Mouse (Mus musculus) cerebral cortex, adult 2 months (tissue): ENCODE results near the gene Zfp493.

Experiments used
- WGBS: fragments of 180-500 bp; shearing (Covaris S2); methylation state at CpG from one replicate; pipeline ENCODE4 v1.1.7; 2018; 5-methylcytosine and 5-hydroxymethylcytosine counted together

Gene Zfp493

DNA sequence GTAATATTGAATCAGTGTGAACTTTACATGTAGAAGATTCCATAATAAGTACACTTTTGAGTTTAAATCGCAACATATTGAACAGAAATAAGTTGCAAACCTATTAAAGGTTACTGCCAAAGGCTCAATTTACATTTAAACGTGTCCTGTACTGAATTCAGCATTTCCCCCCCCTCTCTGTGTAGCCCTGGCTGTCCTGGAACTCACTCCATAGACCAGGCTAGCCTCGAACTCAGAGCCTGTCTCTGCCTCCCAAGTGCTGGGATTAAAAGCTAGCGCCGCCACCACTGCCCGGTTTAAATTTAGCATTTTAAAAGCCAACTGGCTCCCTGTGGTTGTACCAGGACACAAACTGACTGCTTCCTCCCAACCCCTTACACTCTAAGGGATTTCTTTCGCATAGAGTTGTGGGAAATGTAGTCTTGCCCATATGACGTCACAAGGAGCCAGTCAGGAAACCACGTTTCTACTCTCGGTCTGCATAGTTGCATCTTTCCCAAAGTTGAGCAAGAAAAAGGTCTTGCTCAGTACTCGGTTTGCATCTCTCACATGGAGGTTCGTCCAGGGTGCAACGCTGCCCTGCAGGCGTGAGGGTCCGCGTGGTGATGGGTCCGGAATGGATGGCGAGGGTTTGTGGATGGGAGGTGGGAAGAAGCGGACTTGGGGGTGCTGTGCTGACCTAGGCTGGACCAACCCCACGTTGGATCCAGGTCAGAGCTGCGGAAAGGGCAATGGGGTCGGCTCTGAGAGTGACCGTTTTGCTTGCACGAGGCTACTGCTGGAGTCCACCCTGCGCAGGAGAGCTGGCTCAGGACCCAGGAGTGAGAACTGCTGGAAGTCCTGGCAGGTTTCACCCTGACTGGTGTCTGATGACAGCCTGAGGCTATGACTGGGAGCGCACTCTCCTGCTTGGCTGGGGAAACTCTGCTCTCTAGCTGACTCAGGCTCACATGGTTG, at the start of gene Zfp493:
Gene Zfp493, plus strand, starts transcription at position 429 of the 957 bp plus-strand sequence.
- 5% methylated on average over 26 of the region's 26 CpGs for WGBS

DNA sequence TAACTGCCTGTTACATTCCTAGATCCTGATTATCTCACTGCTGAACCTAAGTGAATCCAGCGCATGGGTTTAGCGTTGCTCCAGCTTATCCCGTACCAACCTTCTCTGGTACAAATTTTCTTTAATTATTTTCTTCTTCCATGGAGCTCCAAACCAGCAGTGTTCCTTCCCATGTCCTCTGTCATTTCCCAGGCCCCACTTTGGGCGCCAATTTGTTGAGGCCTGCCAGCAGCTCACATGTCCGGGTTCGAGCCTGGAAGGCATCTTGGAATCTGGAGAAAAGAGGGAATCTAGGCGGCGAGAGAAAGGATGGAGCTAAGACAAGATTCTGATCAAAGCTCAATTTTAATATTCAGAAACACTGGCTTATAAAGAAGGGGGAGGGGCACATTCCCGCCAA, 45.1 kb upstream of the Zfp493 start:
- WGBS, result 94% methylated on average over 9 of the region's 9 CpGs

DNA sequence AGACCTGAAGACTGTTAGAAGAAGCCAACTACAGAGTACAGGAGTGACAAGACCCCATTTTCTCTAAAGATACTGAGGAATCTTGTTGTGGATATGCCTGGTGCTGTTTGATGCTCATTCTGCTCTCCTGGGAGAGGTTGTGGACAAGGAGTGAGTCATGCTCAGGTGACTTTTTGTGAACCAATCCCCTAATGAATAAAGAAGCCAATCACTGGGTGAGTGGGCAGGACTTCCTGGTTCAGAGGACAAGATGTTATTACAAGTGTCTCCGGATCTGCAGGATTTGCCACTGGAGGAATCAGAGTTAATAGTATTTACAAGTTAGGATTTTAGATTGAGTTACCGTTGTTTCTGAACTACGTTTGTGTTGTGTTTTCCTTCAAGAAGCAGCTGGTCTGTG, 36.6 kb upstream of the Zfp493 start:
- WGBS, result 89% methylated on average over 3 of the region's 3 CpGs

DNA sequence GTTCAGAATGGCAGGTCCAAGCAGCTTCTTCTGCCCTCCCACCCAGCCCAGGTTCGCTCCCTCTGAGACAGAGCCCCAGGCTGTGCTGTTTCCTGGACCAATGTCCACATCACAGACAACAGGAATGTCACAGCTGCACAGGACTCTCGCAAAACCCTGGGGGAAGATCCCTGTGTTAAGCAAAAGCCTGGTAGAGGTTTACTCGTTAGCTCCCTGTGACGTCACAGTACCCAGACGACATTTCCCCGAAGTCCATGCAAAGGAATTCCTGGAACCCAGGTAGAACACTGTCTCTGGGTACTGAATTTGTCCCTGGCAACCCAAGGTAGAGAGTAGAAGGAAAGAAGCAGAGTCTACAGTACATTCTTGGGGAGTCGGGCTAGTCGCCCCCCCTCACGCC, 35.6 kb upstream of the Zfp493 start:
- 85% methylated on average over 9 of the region's 9 CpGs for WGBS

DNA sequence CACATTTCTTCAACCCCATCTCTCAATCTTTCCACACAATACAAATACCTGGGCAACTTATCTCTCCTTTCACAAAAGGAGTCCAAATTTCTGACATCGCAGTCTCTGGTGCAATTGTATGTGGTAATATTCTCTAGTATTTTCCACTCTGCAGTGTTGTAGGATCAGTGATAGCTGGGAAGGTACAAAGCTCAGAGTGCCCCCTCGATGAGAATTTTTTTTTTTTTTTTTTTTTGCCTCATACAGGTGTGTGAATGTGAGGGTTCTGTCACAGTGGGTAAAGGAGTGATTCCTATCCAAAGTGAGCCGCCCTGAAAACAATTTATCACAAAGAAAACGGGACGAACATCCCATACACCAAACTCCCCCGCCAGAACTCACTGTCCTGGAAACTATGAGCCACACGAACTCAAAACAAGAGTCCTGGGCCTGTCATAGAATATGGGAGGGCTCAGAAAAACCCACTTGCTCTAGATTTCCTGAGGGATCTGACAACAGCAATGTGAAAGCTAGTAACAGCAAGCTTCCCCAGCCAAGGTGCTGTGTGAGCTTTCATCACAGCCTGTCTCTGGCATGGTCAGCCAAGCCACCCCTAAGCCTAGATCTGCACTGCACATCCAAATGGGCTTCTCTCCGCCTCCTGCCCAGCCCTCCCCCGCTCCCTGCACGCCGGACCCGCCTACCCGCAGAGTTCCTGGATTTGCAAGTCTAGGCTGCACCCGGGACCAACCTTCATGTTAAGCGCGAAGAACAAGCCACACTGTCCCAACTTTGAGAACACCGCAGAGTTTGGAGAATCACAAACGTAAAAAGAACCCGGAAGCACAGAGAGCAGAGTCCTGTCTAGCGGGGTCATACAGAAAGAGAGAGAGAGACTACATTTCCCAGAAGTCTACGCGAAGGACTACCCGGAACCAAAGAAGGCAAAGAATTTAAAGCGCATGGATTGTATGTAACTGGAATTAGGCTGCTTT, 24.9 kb upstream of the Zfp493 start, which contains the start of gene Zfp85:
Gene Zfp85, minus strand, starts transcription at position 896 of the 974 bp plus-strand sequence.
- WGBS, result 6% methylated on average over 24 of the region's 24 CpGs

DNA sequence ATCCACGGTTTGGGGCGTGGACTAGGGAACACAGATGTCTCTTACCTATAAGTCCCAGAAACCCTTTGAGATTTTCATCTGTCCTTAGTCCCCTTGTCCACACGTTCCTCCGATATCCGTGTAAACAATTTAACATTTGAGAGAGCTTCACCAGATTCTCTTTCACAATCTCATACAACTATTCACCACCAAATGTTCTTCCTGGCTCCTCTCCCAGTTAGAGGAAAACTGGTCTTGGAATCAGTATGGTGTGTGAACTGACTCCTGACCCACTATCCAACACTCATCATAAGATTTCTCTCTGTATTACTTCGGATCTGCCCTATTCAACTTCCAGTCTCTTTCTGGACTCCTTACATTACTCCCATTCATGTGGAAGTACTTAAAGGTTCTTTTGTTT, 23.7 kb upstream of the Zfp493 start:
- 61% methylated on average over 6 of the region's 6 CpGs for WGBS

DNA sequence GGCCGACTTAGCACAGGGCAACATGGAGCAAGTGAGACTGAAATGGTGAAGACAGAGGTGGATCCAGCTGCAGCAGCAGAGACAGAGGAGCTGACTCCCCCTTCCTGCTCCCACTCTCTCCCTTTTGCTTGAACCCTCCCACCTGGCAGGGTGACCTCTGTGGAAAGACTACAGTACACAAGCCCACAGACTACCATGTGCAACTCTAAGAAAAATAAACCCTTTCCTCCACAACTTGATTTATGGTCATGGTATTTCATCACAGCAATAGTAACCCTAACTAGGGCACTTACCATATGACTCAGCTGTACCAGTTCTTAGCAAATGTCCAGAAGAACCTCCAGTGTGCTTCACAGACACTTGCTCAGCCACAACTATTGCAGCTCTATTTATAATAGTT, 19.5 kb upstream of the Zfp493 start:
- 94% methylated on average over 1 of the region's 1 CpGs for WGBS

DNA sequence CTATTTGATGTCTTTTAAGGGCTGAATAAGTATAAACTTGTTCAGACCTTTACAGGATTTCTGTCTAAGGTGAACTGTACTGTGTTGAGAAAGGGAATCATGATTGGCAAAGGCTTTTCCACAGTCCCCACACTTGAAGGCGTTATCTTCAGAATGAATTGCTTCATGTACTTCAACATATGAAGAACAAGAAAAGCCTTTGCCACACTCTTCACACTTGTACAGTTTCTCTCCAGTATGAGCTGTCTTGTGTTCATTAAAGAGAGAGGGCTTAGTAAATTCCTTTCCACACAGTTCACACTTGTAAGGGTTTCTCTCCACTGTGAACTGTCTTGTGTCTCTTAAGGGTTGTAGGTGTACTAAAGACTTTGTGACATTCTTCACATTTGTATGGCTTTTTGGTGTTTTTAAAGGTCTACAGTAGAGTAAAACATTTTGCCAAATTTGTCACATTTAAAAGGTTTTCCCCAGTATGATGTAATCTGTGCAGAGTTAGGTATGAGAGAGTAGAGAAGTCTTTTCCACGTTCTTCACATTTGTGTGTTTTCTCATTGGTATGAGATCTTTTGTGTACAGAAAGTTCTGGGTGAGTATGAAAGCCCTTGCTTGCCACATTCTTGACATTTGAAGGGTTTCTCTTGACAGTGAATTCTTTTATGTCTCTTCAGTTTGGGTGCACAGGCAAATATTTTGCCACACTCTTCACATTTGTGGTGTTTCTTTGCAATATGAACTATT, 16.3 kb upstream of the Zfp493 start:
- WGBS, result 77% methylated on average over 2 of the region's 2 CpGs

DNA sequence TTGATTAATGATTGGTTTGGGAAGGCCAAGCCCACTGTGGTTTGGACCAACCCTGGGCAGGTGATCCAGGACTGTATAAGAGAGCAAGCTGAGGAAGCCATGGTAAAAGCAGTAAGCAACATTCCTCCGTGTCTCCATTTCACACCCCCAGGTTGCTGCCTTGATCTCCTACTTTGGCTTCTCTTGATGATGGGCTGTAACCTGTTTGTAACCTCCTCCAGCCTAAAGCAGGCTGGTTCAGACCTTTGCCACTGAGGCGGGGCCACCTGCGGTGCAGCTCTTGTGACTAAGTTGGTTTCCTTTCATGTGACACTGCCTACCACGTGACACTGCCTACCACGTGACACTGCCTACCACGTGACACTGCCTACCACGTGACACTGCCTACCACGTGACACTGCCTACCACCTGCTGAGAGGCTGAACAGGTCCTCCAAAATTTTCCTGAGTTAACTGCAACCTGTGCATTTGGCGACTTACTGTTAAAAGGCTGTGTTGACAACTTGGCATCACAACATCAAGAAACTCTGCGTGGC, 12.5 kb downstream of the Zfp493 start:
- 96% methylated on average over 10 of the region's 10 CpGs for WGBS

DNA sequence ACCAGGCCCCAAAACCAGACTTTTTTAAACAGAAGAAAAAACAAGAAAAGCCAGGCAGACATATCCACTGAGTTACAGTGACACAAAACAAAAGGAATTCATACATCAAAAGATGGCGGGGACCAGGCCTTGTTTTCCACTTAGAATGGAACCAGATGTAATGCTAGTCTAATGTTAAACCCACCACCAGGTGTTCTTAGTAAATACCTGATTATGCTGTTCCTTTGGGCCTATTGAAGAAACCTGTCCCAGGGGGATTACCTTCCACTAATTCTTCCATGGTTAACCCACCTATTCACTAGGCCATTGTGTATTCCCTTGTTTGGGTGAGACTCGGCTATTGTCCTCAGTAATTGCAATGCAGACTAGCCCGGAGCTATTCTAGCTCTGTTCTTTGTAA, 19.1 kb downstream of the Zfp493 start:
- WGBS, result 63% methylated on average over 3 of the region's 3 CpGs

DNA sequence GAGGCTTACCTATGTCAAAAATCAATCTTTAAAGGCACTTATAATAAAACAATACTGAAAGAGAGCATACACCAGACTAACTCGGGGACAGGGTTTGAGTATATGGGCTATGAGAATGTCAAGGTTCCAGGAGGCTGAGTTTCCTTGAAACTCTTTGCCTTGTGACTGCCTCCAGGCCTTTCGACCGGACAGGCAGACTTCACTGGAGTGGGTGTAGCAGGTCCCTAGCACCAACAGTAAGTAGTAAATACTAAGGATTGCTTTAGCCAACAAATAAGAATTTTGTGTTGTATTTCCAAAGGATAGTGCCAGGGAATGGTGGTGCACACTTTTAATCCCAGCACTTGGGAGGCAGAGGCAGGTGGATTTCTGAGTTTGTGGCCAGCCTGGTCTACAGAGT, 19.7 kb downstream of the Zfp493 start:
- 74% methylated on average over 3 of the region's 3 CpGs for WGBS

DNA sequence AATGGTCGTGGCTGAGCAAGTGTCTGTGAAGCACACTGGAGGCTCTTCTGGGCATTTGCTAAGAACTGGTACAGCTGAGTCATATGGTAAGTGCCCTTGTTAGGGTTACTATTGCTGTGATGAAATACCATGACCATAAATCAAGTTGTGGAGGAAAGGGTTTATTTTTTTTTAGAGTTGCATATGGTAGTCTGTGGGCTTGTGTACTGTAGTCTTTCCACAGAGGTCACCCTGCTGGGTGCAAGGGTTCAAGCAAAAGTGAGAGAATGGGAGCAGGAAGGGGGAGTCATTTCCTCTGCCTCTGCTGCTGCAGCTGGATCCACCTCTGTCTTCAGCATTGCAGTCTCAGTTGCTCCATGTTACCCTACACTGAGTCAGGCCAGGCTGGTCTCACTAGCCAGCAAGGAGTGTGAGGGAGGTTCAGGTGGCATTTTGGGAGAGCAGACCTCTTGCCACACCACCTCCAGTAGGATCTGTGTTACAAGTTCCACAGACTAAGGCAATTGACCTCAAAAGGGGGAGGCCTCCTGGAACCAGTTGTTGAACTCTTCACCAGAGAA, 32.2 kb downstream of the Zfp493 start:
- 75% methylated on average over 1 of the region's 1 CpGs for WGBS

DNA sequence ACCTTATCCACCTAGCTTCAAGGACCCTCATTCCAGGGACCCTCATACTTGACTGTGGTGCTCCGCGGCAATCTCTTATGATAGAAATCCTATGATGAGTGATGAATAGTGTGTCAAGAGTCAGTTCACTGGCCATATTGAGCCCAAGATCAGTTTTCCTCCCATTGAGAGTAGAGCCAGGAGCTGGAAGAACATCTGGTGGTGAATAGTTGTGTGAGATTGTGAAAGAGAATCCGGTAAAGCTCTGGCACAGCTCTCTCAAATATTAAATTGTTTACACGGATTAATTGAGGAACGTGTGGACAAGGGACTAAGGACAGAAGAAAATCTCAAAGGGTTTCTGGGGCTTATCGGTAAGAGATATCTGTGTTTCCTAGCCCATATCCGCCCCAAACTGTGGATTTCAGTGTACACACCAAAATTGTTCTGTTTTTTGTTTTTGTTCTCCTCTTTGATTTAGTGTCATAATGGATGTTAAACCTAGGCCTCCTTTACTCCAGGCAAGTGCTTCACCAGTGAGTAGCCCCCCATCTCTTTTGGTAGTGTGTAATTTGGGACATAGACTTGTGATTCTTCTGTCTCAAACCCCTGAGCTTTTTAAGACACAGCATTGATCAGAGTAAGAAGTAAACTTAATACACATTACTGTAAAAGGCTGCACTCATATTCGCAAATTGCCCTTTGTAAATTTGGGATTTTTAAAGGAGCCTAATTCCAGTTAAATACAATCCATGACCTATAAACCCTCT, 33.6 kb downstream of the Zfp493 start:
- WGBS, result 79% methylated on average over 8 of the region's 8 CpGs

DNA sequence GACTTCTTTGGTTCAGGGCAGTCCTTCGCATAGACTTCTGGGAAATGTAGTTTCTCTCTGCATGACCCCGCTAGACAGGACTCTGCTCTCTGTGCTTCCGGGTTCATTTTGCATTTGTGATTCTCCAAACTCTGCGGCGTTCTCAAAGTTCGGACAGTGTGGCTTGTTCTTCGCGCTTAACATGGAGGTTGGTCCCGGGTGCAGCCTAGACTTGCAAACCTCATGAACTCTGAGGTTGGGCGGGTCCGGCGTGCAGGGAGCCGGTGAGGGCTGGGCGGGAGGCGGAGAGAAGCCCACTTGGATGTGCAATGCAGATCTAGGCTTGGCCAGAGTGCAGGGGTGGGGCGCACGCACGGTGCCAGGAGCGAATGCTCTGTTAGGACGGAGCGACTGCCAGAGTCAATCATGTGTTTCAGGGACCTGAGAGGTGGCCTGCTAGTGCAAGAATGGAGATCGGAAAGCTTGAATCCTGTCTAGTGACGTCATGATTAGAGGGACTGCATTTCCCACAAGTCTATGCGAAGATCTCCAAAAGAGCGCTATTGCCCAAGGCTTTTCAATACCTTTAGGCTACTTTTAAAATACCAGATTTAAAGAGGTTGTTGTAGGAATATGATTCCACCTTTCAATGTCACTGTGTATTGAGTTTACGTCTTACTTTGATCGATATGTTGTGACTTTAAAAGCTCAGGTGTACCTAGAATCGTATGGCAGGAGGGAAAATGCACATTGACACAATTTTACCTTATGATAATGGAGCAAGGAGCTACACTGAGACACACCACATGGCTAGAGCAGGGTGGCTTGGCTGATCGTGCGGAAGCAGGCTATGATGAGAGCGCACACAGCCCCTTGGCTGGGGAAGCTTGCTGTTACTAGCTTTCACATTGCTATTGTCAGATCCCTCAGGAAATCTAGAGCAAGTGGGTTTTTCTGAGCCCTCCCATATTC, 34.5 kb downstream of the Zfp493 start, which contains the start of gene Zfp273:
Gene Zfp273, plus strand, starts transcription at position 31 of the 951 bp plus-strand sequence.
- 2% methylated on average over 31 of the region's 31 CpGs for WGBS

DNA sequence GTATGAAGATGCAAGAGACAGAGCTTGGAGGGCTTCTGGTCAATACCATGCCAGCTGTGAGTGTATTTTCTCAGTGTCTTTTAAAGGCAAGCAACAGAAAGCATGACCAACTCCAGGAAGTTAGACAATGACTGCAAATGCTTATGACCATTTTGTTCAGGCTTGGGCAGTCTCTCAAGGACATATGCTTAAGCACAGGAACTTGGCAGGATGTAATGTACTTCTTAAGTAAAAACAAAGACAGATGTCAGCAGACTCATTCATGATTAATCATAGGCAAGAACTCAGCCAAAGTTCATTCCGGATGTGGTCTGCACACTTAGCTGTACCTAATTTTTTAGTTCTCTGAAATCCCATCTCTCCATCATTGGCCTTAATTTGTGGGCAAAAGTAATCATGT, 39.1 kb downstream of the Zfp493 start:
- 48% methylated on average over 1 of the region's 1 CpGs for WGBS

DNA sequence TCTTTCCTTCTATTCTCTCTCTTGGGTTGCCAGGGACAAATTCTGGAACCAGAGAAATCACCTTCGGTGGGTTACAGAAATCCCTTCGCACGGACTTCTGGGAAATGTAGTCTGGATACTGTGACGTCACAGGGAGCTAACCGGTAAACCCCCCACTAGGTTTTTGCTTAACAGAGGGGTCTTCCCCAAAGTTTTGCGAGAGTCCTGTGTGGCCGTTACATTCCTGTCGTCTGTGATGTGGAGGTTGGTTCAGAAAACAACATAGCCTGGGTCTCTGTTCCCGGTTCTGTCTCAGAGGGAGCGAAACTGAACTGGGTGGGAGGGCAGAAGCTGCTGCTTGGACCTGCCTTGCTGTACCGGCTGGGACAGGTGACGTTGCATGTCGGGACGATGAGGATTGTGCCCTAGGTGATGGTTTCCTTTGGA, 51.4 kb downstream of the Zfp493 start, which contains the start of gene Gm10037:
Gene Gm10037, plus strand, starts transcription at position 196 of the 426 bp plus-strand sequence.
- WGBS, result 3% methylated on average over 14 of the region's 14 CpGs
